Mouse (Mus musculus): ENCODE results near the gene Olfr292.

DNA sequence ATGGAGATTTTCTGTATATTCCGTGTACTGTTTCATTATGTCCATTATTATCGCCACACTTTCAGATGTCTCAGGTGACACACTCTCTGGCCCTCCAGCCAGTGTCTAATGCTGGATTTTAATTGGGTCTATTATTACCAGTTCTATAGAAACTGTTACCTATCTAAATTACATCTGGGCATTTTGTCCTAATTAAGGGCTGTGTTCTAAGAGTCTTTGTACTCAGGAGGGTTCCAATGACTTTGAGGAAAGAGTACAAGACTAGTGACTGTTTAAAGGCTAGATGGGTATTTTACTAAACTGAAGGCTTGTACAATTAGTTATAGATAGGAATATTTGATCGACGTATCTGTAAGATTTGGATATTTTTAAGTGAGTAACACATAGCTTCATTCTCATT, 39.4 kb upstream of the Olfr292 start, which contains the start of gene Olfr293:
- TF ChIP-seq CTCF (IDR thresholded peaks at IDR 0.05; ENCODE audit: extremely low read depth, insufficient read depth, low read length) = no peak
- no peak for TF ChIP-seq POLR2A (IDR thresholded peaks at IDR 0.05; ENCODE audit: extremely low read depth, insufficient read depth, low read length)
